ENCODE assay signal across 40 mouse cellular contexts in the genomic region with DNA sequence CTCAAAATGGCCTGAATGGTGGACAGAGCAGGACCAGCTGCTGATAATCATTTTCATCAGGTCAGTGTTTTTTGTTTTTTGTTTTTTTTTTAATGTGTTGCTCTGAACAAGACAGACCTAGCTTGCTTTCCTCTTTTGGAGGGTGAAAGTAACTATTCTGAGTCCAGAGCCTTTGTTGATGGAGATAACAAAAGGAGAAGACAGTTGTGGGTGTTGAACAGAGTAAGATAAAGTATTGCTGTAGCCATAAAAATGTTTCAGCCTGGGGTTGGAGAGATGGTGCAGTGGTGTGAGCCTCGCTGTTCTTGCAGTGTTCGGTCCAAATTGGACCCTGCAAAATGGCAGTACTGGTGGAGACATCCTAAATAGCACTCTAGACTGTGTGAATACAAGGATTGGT. TPM values are rescaled to one million over a fixed set of nuclear protein-coding genes. Genes with fewer than 3 reads are reported as not detected.
"Had no signal": no experiment of that assay in that cellular context is flagged by ENCODE, and none has a peak within 500 bp of the region (broad histone marks: within the 10 kb centered on the region; RNA-seq: fewer than 3 reads in every experiment).

No protein-coding gene starts in this region.

- H3K4me3 ChIP-seq: limb, embryonic 12.5 days; limb, embryonic 13.5 days; limb, embryonic 15.5 days; liver, embryonic 12.5 days; liver, embryonic 13.5 days; liver, embryonic 15.5 days; lung, embryonic 15.5 days; megakaryocyte, embryonic 14.5 days; midbrain, embryonic 10.5 days; midbrain, embryonic 12.5 days; midbrain, embryonic 13.5 days; midbrain, embryonic 15.5 days; myocyte; neural tube, embryonic 12.5 days had no signal

- H3K9ac ChIP-seq: limb, embryonic 12.5 days; limb, embryonic 13.5 days; limb, embryonic 15.5 days; liver, embryonic 12.5 days; liver, embryonic 13.5 days; liver, embryonic 14.5 days; liver, embryonic 15.5 days; liver, postnatal 0 days; lung, embryonic 14.5 days; lung, embryonic 15.5 days; midbrain, embryonic 12.5 days; midbrain, embryonic 13.5 days; midbrain, embryonic 15.5 days; neural tube, embryonic 12.5 days had no signal

- H3K4me1 ChIP-seq: limb, embryonic 12.5 days; limb, embryonic 13.5 days; limb, embryonic 15.5 days; liver, embryonic 12.5 days; liver, embryonic 13.5 days; liver, embryonic 15.5 days; lung, embryonic 15.5 days; midbrain, embryonic 12.5 days; midbrain, embryonic 15.5 days; neural tube, embryonic 12.5 days had no signal

- H3K27ac ChIP-seq: limb, embryonic 12.5 days; limb, embryonic 13.5 days; limb, embryonic 15.5 days; liver, embryonic 12.5 days; liver, embryonic 13.5 days; liver, embryonic 14.5 days; liver, embryonic 15.5 days; lung, embryonic 15.5 days; macrophage; midbrain, embryonic 10.5 days; midbrain, embryonic 12.5 days; midbrain, embryonic 13.5 days; midbrain, embryonic 15.5 days; neural tube, embryonic 12.5 days had no signal

- H3K27me3 ChIP-seq: limb, embryonic 15.5 days; lung, embryonic 15.5 days; midbrain, embryonic 15.5 days; neural tube, embryonic 12.5 days had no signal

- H3K36me3 ChIP-seq: limb, embryonic 12.5 days; limb, embryonic 13.5 days; limb, embryonic 15.5 days; liver, embryonic 12.5 days; liver, embryonic 13.5 days; liver, embryonic 15.5 days; lung, embryonic 15.5 days; midbrain, embryonic 10.5 days; midbrain, embryonic 12.5 days; midbrain, embryonic 13.5 days; midbrain, embryonic 15.5 days; neural tube, embryonic 12.5 days had no signal

- H3K9me3 ChIP-seq: limb, embryonic 15.5 days; liver, embryonic 15.5 days; lung, embryonic 15.5 days; midbrain, embryonic 13.5 days; neural tube, embryonic 12.5 days had no signal

- DNase-seq: left cerebral cortex, postnatal 4 days; liver; liver, embryonic 13.5 days; liver, postnatal 0 days; lung, adult 18-20 months; lung, adult 2 months; lung, embryonic 14.5 days; lung, postnatal 10 days; lung, postnatal 14 days; lung, postnatal 36 days; lung, postnatal 4 days had no signal

RNA-seq across cellular contexts. Expression of a gene that starts 2.8 kb away (rescaled TPM):
- total RNA-seq: left cerebral cortex, postnatal 25 days; left cerebral cortex, postnatal 36 days; liver, adult 2 months; megakaryocyte progenitor cell, adult 5-6 weeks; megakaryocyte-erythroid progenitor cell, adult 5-6 weeks; midbrain, postnatal 0 days; monocyte, adult 5-6 weeks had no signal
- polyA plus RNA-seq: limb, embryonic 11.5 days; limb, embryonic 12.5 days; limb, embryonic 13.5 days; liver, adult 2 months; liver, embryonic 11.5 days; liver, embryonic 12.5 days; liver, embryonic 13.5 days; liver, embryonic 14.5 days; liver, embryonic 15.5 days; liver, embryonic 16.5 days; liver, postnatal 0 days; lung, embryonic 14.5 days; lung, embryonic 15.5 days; lung, embryonic 16.5 days; midbrain, embryonic 10.5 days; midbrain, embryonic 12.5 days; midbrain, embryonic 13.5 days; midbrain, embryonic 14.5 days; midbrain, embryonic 16.5 days; midbrain, postnatal 0 days; neural tube, embryonic 11.5 days; neural tube, embryonic 12.5 days had no signal
